Mouse (Mus musculus) macrophage (primary cell): ENCODE measurements at regions not wholly inside any gene's neighbourhood (a gene's known extent, or its start where the extent isn't known, plus 50 kb on each side); places are given as distances from the start of the nearest gene placed in this dataset.

Experiments used
- H3K27ac ChIP-seq: fragments of 350-480 bp; formaldehyde crosslinking; 2 replicates; pipeline ENCODE4 v1.9.0; 2021
- H3K36me3 ChIP-seq: fragments of 350-480 bp; formaldehyde crosslinking; 2 replicates; pipeline ENCODE4 v1.9.0; 2021; ENCODE audit errors: inconsistent target
- H3K4me3 ChIP-seq: fragments of 350-480 bp; formaldehyde crosslinking; 2 replicates; pipeline ENCODE4 v1.9.0; 2021; ENCODE audit errors: inconsistent target
- H3K79me2 ChIP-seq: fragments of 350-480 bp; formaldehyde crosslinking; 2 replicates; pipeline ENCODE4 v1.9.0; 2021; ENCODE audit errors: inconsistent target
- WGBS: methylation state at CpG from one replicate; pipeline ENCODE4 v1.1.7; 2026; ENCODE audit warnings: inconsistent platforms; ENCODE audit not compliant: missing documents; 5-methylcytosine and 5-hydroxymethylcytosine counted together

DNA sequence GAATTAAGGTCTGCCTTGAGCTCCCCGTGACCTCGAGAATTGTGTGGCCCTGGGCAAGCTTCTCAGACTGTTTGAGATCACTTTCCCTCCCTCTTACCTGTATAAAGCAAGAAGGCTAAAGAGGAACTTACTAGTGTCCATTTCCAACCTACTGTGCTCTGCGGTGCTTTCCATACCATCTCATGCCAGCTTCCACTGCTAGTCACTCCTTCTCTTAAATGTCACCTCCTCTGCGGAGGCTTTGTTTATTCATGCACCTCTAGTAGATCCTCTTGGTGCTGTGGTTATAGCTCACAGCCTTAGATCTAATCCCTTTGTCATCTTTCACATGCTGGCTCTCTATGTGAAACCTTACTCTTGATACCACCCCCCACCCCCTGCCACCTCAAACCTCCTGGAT lies 2310.3 kb upstream of the Lrrc6 start:
- H3K27ac ChIP-seq: no peak overlapping the region
- H3K79me2 ChIP-seq: no peaks in the 10 kb centered on the region
- WGBS: 87% methylated on average over 4 of the region's 4 CpGs
- no peak overlapping the region for H3K4me3 ChIP-seq
- no peaks in the 10 kb centered on the region for H3K36me3 ChIP-seq

DNA sequence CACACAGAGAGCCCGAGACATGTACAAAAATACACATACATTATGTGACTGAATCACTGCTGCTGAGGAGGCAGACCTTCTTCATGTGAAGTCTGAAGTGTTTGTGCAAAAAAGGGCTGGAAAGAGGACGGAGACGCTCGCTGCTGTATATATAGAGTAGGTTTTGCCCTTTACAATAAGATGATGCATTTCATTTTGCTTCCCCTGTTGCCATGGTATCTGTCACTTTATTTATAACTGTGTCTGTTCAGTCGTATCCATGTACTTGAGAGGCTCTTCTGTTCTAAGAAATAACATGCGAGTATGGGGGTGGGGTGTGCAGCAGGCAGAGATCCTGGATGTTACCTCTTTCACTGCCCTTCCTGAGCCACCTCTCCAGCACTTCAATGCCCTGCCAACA lies 2309.9 kb upstream of the Lrrc6 start:
- WGBS: 84% methylated on average over 6 of the region's 6 CpGs
- H3K4me3 ChIP-seq: no peak overlapping the region
- H3K79me2 ChIP-seq: no peaks in the 10 kb centered on the region
- no peak overlapping the region for H3K27ac ChIP-seq
- H3K36me3 ChIP-seq: no peaks in the 10 kb centered on the region

DNA sequence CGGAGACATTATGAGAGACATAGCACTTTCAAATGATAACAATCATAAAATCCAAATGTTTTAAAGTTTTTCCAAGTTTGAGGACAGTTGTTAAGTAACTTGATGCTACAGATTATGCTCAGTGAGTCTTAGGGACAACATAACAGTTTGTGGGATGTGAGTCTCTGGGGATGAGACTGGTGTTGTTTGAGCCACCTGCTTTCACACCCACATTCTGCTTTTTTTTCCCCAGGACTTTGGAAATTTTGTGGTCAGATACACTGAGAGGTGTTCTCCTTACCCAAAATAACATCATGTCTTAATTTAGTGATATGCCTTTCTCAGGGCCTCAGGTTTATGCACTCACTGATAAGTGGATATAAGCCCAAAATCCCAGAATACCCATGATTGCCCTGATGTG lies 2307.5 kb upstream of the Lrrc6 start:
- no peak overlapping the region for H3K4me3 ChIP-seq
- 79% methylated on average over 1 of the region's 1 CpGs for WGBS
- H3K36me3 ChIP-seq: no peaks in the 10 kb centered on the region

DNA sequence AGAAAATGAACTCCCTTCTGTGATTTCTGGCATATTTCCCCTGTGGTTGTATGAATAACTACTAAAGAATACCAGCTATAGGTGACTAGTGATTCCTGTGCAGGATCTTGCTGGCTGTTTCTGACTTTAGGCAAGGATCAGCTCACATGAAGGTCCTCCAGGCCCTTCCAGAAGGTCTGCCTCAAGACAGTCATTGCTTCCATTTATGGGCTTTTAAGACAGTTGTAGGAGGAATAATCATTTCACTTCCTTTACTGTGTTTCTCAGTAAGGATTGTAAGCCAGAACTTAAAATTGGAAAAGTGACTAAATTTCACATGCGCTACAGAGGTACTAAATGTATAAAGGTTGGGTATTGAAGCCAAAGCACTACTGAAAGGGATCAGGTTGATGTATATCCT lies 2303.5 kb upstream of the Lrrc6 start:
- no peak overlapping the region for H3K27ac ChIP-seq
- no peak overlapping the region for H3K4me3 ChIP-seq
- H3K36me3 ChIP-seq: no peaks in the 10 kb centered on the region
- H3K79me2 ChIP-seq: no peaks in the 10 kb centered on the region
- 100% methylated on average over 1 of the region's 1 CpGs for WGBS

More for the DNA sequence above, 2307.5 kb upstream of the Lrrc6 start:
- H3K79me2 ChIP-seq: no peaks in the 10 kb centered on the region
- H3K27ac ChIP-seq: no peak overlapping the region

DNA sequence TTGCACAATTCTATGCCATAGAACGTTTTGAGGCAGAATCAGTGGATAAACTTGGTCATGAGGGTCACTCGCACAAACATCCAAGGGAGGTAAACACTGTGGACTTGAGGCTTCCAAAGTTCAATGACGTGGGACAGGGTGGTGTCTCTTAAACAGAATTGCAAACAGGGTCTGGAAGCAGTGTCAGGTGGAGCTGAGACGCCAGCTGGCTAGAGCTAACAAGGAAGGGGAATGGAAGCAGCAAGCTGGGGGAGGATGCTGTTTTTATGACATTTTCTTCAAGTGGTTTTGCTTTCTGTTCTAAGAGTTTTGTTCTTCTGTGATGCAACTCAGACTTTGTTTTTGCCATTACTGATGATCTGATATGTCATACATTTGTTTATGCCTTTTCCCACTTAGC lies 2301.1 kb upstream of the Lrrc6 start:
- H3K4me3 ChIP-seq: no peak overlapping the region
- H3K36me3 ChIP-seq: no peaks in the 10 kb centered on the region
- no peak overlapping the region for H3K27ac ChIP-seq
- WGBS: 79% methylated on average over 4 of the region's 4 CpGs
- no peaks in the 10 kb centered on the region for H3K79me2 ChIP-seq

DNA sequence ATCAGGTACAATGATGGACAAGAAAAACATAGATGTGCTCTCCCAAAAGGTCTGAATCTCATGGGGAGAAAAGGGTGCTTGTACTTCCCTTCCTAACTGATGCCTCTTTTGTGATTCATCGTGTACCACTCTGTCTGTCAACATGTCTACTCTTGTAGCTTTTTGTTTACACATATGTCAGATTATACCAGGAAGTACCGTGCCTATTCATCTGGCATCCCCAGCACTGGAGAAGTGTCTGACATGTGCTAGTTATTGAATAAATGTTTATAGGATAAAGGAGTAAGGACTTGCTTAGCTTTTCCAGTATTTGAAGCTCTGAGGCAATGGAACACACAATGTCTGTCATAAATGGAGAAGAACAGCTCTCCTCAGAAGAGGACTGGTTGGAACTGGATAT lies 2296.7 kb upstream of the Lrrc6 start:
- H3K27ac ChIP-seq: no peak overlapping the region
- H3K79me2 ChIP-seq: no peaks in the 10 kb centered on the region
- H3K4me3 ChIP-seq: no peak overlapping the region
- WGBS: 77% methylated on average over 2 of the region's 2 CpGs
- no peaks in the 10 kb centered on the region for H3K36me3 ChIP-seq

DNA sequence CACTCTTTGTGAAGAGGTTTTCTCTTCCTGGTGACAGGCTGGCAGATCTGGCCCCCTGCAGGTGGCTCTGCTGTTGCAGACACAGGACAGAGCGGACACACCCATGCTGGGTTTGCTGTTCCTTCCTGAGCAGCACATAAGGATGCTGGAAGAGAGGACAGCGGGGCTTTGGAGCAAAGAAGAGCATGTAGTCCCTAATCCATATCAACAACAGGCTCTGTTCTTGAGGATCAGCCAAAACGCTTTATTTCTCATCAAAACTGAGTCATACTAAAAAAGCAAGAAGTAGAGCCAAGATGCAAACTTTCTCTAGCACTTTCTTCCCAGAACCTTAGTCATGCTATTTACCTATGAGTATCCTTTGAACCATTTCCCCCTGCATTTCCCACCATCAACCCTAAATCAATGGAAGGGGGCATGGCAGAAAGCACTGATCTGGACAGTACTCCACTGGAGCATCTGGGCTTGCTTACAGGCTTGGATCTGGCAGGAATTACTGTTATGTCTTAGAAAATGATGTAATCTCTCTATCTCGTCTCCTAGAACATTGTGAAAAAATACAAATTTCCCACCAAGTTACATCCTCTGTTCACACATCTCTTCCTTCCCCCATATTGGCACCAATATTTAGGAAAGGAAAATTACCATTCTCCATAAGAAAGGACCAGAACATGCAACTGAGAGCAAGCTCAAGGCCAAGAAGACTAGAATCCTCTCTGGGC lies 2294.7 kb upstream of the Lrrc6 start:
- 78% methylated on average over 4 of the region's 4 CpGs for WGBS
- H3K27ac ChIP-seq: no peak overlapping the region
- H3K36me3 ChIP-seq: no peaks in the 10 kb centered on the region
- H3K79me2 ChIP-seq: no peaks in the 10 kb centered on the region
- no peak overlapping the region for H3K4me3 ChIP-seq

DNA sequence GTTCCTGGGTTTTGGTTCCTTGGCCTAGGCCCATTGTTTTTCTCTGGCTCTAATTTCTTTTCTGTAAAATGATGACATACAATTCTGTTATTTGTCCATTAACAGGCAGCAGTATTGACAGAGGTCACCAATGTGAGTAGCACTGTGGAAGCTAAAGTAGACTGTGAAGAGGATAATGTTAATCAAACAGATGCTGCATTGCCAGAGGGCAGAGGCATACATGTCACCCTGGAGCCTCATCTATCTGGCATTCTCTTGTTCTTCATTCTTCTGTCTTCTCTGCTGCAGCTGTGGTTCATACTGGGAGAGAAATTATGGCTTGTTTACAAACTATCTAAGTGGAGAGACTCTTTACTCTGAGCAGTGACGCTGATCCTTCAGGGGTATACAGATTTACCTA lies 2259.2 kb upstream of the Lrrc6 start:
- Histone ChIP-seq H3K4me3 (no peak overlapping the region), H3K27ac (no peak overlapping the region), H3K79me2 (no peaks in the 10 kb centered on the region), H3K36me3 (no peaks in the 10 kb centered on the region)
- WGBS: 73% methylated on average over 1 of the region's 1 CpGs

DNA sequence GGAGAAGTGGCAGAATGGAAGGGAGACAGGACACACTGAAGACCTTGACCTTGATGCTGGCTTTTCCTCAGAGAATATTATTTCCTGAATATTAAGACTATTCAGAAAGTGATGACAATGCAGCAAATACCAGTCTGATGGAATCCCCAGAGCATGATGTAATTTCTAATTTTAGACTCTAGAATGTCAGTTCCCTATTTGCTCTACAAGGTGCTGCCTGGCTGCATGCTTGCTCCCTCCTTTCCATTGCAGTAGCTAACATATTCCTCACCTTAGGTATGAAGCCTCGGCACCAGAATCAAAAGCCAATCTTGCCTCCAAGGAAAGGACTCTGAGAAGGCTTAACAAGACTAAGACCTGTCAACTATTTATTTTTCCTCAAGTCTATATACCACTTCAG lies 2254.5 kb upstream of the Lrrc6 start:
- no peaks in the 10 kb centered on the region for H3K36me3 ChIP-seq
- no peaks in the 10 kb centered on the region for H3K79me2 ChIP-seq
- H3K27ac ChIP-seq: no peak overlapping the region
- 94% methylated on average over 1 of the region's 1 CpGs for WGBS
- H3K4me3 ChIP-seq: no peak overlapping the region

DNA sequence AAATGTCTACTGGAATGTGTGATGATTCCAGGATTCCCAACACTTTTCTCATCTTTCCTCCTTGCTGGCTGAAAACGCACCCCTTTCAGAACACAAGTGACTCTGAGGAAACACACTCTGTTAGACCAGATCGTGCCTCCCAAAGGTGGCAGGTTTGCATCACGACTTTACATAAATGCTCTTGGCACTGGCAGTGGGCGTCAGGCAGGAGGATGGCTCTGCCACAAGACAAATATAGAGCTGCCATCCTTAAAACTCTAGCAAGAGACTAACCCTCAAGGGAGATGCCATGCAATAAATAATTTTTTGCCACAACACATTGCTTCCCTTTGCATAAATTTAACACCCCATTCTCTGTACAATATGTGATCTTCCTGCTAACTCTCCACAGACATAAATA lies 2254.1 kb upstream of the Lrrc6 start:
- H3K27ac ChIP-seq: no peak overlapping the region
- no peak overlapping the region for H3K4me3 ChIP-seq
- no peaks in the 10 kb centered on the region for H3K36me3 ChIP-seq
- WGBS: 79% methylated on average over 4 of the region's 4 CpGs
- no peaks in the 10 kb centered on the region for H3K79me2 ChIP-seq

DNA sequence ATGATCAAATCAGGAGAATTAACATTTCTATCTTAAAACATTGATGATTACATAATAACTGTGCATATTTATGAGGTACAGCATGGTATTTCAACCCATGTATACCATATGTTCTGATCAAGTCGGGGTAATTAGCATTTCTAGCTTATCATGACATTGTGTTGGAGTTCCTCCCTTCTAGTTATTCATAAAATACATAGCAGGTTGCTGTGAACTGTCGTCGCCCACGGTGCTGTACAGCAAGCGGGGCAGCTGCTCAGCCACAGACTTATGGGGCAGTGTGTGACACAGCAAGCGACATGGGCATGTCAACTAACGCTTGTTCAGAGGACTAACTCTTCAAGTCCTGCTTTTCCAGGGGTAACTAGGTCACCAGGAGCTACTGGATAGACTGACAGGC lies 2238.6 kb upstream of the Lrrc6 start:
- WGBS: 88% methylated on average over 7 of the region's 7 CpGs
- H3K4me3 ChIP-seq: no peak overlapping the region

DNA sequence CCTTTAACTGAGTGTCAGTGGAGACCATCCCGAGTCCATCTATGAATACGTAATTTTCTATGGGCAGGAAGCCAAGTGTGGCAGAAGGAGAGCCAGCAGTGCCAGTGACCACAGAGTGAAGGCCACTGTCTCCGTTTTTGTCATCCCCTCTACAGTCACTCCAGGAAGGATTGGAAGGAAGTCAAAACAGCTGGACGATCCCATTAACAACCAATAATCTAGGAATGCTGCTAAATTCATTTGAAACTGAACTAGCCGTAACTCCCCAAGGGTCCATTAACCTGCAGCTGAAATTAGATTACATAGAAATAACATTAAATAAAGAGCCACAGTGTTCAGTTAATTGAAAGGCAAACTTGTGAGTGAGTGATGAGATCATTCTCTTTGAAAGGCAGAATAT lies 2220.5 kb upstream of the Lrrc6 start:
- WGBS: 78% methylated on average over 5 of the region's 5 CpGs
- no peak overlapping the region for H3K4me3 ChIP-seq
- no peak overlapping the region for H3K27ac ChIP-seq
- H3K79me2 ChIP-seq: no peaks in the 10 kb centered on the region
- no peaks in the 10 kb centered on the region for H3K36me3 ChIP-seq

More for the DNA sequence above, 2238.6 kb upstream of the Lrrc6 start:
- H3K27ac ChIP-seq: no peak overlapping the region
- no peaks in the 10 kb centered on the region for H3K36me3 ChIP-seq
- H3K79me2 ChIP-seq: no peaks in the 10 kb centered on the region

DNA sequence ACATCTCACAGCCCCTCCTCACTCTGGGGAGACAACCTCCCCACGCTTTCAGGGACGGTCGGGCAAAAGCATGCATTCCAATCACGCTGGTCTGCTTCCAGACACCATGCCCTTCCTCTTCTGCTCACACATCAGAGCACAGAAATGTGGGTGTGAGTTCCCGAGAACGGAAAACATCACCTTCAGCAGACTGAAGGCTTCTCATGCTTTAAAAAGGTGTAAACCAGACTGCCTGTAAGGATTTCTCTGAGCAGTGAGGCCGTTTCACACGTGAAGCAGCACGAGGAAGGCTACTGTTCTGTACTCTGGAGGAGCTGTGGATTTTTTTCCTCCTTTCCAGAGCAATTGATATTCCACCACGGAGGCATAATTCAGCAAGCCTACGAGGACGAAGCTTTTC lies 2218.8 kb upstream of the Lrrc6 start:
- no peaks in the 10 kb centered on the region for H3K36me3 ChIP-seq
- no peaks in the 10 kb centered on the region for H3K79me2 ChIP-seq
- H3K4me3 ChIP-seq: no peak overlapping the region
- H3K27ac ChIP-seq: no peak overlapping the region
- WGBS: 84% methylated on average over 12 of the region's 12 CpGs

DNA sequence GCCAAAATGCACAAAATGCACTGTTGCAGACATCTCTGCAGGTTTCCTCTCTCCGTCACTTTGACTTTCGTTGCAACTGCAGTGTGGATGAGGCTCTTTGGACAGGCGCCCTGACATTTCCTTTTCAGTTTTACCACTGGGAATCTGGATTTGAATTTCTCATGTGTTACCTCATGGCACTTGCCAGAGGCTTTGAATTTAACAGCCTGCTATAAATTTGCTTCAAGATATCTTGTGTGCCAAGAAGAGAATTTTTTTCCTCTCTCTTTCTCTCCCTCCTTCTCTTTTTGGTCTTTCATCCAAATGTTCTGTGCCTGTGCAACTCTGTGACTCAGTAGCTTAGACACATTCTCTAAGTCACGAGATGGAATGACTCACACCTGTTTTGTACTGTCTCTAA lies 2213.6 kb upstream of the Lrrc6 start:
- 77% methylated on average over 4 of the region's 4 CpGs for WGBS
- H3K4me3 ChIP-seq: no peak overlapping the region
- no peak overlapping the region for H3K27ac ChIP-seq
- H3K79me2 ChIP-seq: no peaks in the 10 kb centered on the region
- no peaks in the 10 kb centered on the region for H3K36me3 ChIP-seq

DNA sequence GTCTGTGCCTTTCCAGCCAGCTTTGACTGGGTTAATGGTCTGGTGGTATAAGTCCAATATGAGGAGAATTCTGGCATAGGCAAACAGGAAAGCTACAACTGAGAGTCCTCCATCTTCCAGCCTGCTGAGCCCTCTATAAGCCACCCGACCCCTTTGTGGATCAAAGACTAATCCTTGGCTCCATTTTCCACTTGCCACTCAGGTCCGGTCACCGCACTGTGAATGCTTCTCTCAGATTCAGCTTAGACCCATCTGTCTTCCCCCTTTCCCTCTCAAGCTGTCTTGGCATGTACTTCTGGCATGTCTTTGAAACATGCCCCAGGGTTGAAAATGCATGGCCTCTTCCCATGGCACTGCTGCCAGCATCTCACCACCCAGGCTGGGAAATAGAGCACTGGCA lies 2206.6 kb upstream of the Lrrc6 start:
- Histone ChIP-seq H3K36me3 (no peaks in the 10 kb centered on the region), H3K27ac (no peak overlapping the region)
- WGBS: 90% methylated on average over 3 of the region's 3 CpGs

DNA sequence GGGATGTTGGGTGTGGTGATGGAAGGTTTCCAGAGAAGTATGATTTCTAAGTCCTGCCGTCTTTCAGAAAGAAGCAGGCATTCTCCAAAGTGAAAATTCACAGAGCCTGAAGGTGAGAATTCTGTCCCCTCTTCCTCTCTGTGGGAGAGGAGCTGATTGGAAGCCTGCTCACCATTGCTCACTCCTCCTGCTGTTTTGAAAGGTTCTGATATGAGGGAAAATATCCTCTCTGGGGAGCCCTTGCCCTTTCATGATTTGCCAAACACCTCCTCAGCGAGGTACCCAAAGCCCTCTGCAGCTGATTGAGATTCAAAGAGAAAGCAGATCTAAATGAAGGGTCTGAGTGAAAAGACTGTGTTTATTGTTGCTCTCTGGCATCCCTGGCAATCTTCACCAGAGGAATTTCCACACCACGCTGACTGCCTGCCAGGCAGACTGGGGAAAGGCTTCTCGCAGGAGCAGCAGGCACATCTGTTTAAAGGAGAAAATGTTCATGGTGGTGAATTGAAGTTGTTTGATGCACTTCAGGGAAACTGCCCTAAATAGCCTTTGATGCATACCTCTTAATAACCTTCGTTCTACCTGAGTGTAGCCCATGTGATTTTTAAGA lies 2194.4 kb upstream of the Lrrc6 start:
- Histone ChIP-seq H3K36me3 (no peaks in the 10 kb centered on the region), H3K4me3 (no peak overlapping the region), H3K27ac (no peak overlapping the region), H3K79me2 (no peaks in the 10 kb centered on the region)
- 55% methylated on average over 5 of the region's 5 CpGs for WGBS

More for the DNA sequence above, 2206.6 kb upstream of the Lrrc6 start:
- no peaks in the 10 kb centered on the region for H3K79me2 ChIP-seq
- no peak overlapping the region for H3K4me3 ChIP-seq
